Mouse (Mus musculus): ENCODE measurements at regions not wholly inside any gene's neighbourhood (a gene's known extent, or its start where the extent isn't known, plus 50 kb on each side); places are given as distances from the start of the nearest gene placed in this dataset.
"Not testable (repeated sequence)": the region's sequence is repeated elsewhere in the genome, so short reads cannot be mapped to it uniquely, and the experiment has no call there.

- no peak for DNase-seq (ENCODE audit: low spot score)
These were observed 302.1 kb upstream of the Ercc4 start for GRCm38 (mm10) chr16:12807351-12807871.

GRCm38 (mm10) chr16:12811088-12811487 lies 298.4 kb upstream of the Ercc4 start:
- no peak for DNase-seq (ENCODE audit: low spot score)

- no peak for DNase-seq (ENCODE audit: low spot score)
These were observed 284.8 kb upstream of the Ercc4 start for GRCm38 (mm10) chr16:12824646-12825045.

GRCm38 (mm10) chr16:12826222-12826621 lies 283.3 kb upstream of the Ercc4 start:
- no peak for DNase-seq (ENCODE audit: low spot score)

- not testable (repeated sequence) for DNase-seq (ENCODE audit: low spot score)
These were observed 278.2 kb upstream of the Ercc4 start for GRCm38 (mm10) chr16:12831308-12831707.

- DNase-seq (ENCODE audit: low spot score), result no peak
These were observed 253.1 kb upstream of the Ercc4 start for GRCm38 (mm10) chr16:12856356-12856755.

- DNase-seq (ENCODE audit: low spot score), result no peak
These were observed 249.6 kb upstream of the Ercc4 start for GRCm38 (mm10) chr16:12859714-12860355.

GRCm38 (mm10) chr16:12862561-12862960 lies 246.9 kb upstream of the Ercc4 start:
- no peak for DNase-seq (ENCODE audit: low spot score)

- not testable (repeated sequence) for DNase-seq (ENCODE audit: low spot score)
These were observed 231.2 kb upstream of the Ercc4 start for GRCm38 (mm10) chr16:12878326-12878725.

GRCm38 (mm10) chr16:12880011-12880410 lies 229.5 kb upstream of the Ercc4 start:
- no peak for DNase-seq (ENCODE audit: low spot score)

- no peak for DNase-seq (ENCODE audit: low spot score)
These were observed 229.0 kb upstream of the Ercc4 start for GRCm38 (mm10) chr16:12880481-12880880.

GRCm38 (mm10) chr16:12882690-12883089 lies 226.8 kb upstream of the Ercc4 start:
- no peak for DNase-seq (ENCODE audit: low spot score)

GRCm38 (mm10) chr16:12884556-12884955 lies 224.9 kb upstream of the Ercc4 start:
- no peak for DNase-seq (ENCODE audit: low spot score)

- no peak for DNase-seq (ENCODE audit: low spot score)
These were observed 223.4 kb upstream of the Ercc4 start for GRCm38 (mm10) chr16:12886127-12886526.

- DNase-seq (ENCODE audit: low spot score), result no peak
These were observed 222.1 kb upstream of the Ercc4 start for GRCm38 (mm10) chr16:12887381-12887780.

GRCm38 (mm10) chr16:12890094-12890493 lies 219.4 kb upstream of the Ercc4 start:
- no peak for DNase-seq (ENCODE audit: low spot score)

GRCm38 (mm10) chr16:12890545-12890944 lies 218.9 kb upstream of the Ercc4 start:
- DNase-seq (ENCODE audit: low spot score), result no peak

- DNase-seq (ENCODE audit: low spot score), result no peak
These were observed 216.7 kb upstream of the Ercc4 start for GRCm38 (mm10) chr16:12892658-12893305.

- no peak for DNase-seq (ENCODE audit: low spot score)
These were observed 212.2 kb upstream of the Ercc4 start for GRCm38 (mm10) chr16:12897267-12897666.

- no peak for DNase-seq (ENCODE audit: low spot score)
These were observed 208.8 kb upstream of the Ercc4 start for GRCm38 (mm10) chr16:12900670-12901069.

- no peak for DNase-seq (ENCODE audit: low spot score)
These were observed 208.1 kb upstream of the Ercc4 start for GRCm38 (mm10) chr16:12901096-12901995.

GRCm38 (mm10) chr16:12901996-12902319 lies 207.5 kb upstream of the Ercc4 start:
- DNase-seq (ENCODE audit: low spot score), result no peak

- no peak for DNase-seq (ENCODE audit: low spot score)
These were observed 206.3 kb upstream of the Ercc4 start for GRCm38 (mm10) chr16:12903161-12903560.

All from testis, postnatal 14 days (tissue).